Mouse (Mus musculus): ENCODE measurements around the gene Tuba1c. TPM values are rescaled to one million over a fixed set of nuclear protein-coding genes. Genes with fewer than 3 reads are reported as not detected.

Tuba1c gene
- 61.4 TPM for total RNA-seq (2023)

DNA sequence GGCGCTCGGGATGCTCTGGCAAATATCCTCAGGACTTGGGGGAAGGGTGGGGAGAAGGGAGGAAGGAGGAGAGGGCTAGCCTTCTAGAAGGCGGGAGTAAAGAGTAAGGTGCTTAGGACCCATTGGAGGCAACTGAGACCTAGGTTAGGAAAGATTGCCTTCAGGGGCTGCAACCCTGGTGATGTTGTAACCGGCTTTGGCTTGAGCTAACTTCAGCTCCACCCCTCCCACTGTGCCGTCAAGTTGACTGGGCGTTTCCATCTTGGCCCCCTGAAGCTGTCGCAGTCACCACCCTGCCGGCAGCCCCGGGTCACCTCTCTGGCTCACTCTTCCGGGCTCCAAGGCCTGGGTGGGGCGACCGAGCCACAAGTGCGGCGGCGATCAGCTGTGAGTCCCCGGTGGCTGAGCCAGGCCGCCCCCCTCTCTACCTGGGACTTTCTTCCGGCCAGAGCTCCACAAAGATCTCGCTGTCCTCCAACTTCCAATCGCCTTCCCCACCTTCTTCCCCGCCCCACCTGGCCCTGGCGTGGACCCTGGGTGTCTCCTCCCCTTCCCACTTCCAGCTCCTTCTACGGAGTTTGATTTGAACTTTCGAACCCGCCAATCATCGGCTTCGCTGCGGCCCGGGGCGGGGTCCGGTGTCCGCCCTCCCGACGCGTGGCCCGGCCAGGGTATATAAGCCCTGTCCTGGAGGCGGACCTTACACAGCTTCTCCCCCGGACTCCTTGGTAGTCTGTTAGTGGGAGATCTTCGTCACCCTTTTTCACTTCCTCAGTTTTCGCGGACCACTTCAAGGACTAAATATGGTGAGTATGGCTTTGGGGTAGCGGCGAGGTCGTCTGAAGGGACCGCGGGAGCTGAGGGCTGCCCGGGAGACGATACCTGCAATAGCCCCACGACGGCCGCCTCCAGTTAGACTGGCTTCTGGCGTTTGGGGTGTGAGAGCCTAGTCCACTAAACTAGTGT is at the start of gene Tuba1c:
Gene Tuba1c (plus strand): TSS at position 273 of the 966 bp plus-strand sequence.

DNA sequence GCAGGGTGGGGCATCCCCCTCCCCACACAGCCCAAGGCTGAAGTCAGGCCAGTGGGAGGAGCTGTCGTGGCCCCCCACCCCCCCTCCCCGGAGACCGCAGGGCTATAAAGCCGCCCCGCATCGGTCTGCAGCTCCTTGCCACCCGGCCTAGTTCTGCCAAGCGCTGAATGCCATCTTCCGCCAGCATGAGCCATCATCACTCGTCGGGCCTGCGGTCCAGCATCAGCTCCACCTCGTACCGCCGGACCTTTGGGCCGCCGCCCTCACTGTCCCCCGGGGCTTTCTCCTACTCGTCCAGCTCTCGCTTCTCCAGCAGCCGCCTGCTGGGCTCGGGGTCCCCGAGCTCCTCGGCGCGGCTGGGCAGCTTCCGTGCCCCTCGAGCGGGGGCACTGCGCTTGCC is 25.3 kb downstream of the Tuba1c start, which contains the start of gene Prph:
Gene Prph (plus strand): TSS at position 135 of the 400 bp plus-strand sequence.

DNA sequence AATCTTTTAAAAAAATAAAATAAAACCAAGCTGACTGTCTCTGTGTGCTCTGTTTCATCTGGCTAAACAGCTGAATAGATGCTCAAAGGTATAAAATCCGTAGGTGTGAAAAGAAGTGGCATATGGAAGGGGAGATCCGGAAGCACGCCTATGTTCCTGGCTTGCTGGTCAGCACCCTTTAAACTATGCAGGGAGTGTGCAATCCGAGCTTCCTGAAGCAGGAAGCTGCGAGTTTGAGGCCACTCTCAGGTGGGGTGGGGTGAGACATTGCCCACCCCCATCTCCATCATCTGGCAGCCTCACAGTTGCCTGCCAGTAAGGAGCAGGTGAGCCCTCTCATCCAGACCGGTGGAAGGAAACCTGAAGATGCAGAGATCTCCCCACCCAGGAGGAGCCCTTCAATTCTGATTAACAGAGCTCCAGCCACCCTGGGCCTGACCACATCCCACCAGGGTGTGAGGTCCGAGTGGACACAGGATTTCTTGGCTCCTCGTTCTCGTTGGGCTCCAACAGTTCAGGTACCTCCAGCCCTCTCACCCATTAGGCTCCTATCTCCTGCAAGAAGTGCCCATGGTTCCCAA is 44.4 kb downstream of the Tuba1c start, which contains the start of gene Troap:
Gene Troap (plus strand): TSS at position 557 of the 581 bp plus-strand sequence.

DNA sequence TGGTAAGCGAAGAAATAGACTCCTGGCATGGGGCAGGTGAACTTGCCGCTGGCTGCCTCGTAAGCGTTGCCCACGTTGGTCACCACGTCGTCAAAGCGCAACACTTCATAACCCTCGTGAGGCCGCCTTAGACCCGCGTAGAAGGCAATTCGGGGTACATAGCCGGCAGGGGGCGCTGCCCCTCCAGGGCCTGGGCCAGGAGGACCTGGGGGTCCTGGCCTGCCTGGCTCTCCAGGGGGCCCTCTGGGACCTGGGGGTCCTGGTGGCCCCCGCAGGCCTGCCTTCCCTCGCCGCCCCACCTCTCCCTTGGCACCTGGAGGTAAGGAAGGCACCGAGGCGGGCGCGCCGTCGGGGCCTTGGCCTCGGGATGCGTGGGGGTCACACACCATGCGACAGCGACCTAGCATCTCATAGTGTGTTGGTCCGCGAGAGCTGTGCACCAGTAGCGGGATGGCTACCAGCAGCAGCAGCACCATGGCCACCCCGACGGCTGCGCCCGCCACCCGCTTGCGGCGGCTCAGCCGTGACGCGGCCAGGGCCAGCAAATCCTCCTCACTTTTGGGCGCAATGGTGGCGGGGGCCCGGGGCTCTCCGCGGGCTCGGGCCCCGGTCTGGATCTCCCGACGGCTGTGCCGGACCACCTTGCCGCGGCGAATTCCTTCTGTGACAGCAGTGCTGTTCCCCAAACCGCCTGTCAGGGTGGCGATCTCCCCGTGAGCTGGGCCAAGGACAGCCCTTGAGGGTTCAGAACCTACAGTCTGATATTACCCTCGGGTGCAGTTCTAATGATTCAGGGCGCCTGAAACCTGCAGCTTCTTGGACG is 57.8 kb downstream of the Tuba1c start, which contains the start of gene C1ql4:
Gene C1ql4 (minus strand): TSS at position 565 of the 823 bp plus-strand sequence.

Other genes with a start within 250 kb of the Tuba1c start
- gene Wnt1, start 240.0 kb upstream of the Tuba1c start, total RNA-seq (2023): not detected
- gene Ddn, start 220.4 kb upstream of the Tuba1c start, total RNA-seq (2023): not detected
- gene Prkag1, start 198.4 kb upstream of the Tuba1c start, total RNA-seq (2023): 116 TPM
- 279 TPM for gene Kmt2d, start 158.7 kb upstream of the Tuba1c start, total RNA-seq (2023)
- 25.1 TPM for gene Rhebl1, start 135.4 kb upstream of the Tuba1c start, total RNA-seq (2023)
- gene Dhh, start 131.4 kb upstream of the Tuba1c start, total RNA-seq (2023): not detected
- 354 TPM for gene Lmbr1l, start 111.7 kb upstream of the Tuba1c start, total RNA-seq (2023)
- gene Tuba1b, start 95.3 kb upstream of the Tuba1c start, total RNA-seq (2023): 224 TPM
- gene Gm49450, start 76.3 kb upstream of the Tuba1c start, total RNA-seq (2023): not detected
- gene Tuba1a, start 76.2 kb upstream of the Tuba1c start, total RNA-seq (2023): 289 TPM
- gene Prph, start 25.3 kb downstream of the Tuba1c start, total RNA-seq (2023): not detected
- 0.68 TPM for gene Troap, start 44.7 kb downstream of the Tuba1c start, total RNA-seq (2023)
- gene C1ql4, start 57.9 kb downstream of the Tuba1c start, total RNA-seq (2023): not detected
- gene Dnajc22, start 63.3 kb downstream of the Tuba1c start, total RNA-seq (2023): not detected
- gene Spats2, start 96.0 kb downstream of the Tuba1c start, total RNA-seq (2023): not detected
- gene Kcnh3, start 195.0 kb downstream of the Tuba1c start, total RNA-seq (2023): 2.1 TPM
- 109 TPM for gene Mcrs1, start 222.1 kb downstream of the Tuba1c start, total RNA-seq (2023)

Measured in CD4-positive naive resting alpha-beta T cell, adult 57 days (primary cell).